Mouse (Mus musculus) lung, embryonic 16.5 days (tissue): ENCODE data around the gene Ubxn11. TPM values are rescaled to one million over a fixed set of nuclear protein-coding genes. Genes with fewer than 3 reads are reported as not detected.
"Not testable (repeated sequence)": the region's sequence is repeated elsewhere in the genome, so short reads cannot be mapped to it uniquely, and the experiment has no call there.

Source experiments
- ATAC-seq: fragments of 200-750 bp; cut with Nextera tagmentation; 2 replicates; pipeline ENCODE4 v1.8.0; 2017; ENCODE audit warnings: low read depth, mild to moderate bottlenecking, moderate library complexity
- H3K27ac ChIP-seq: fragments of 300-500 bp; sonication (generic); 2 replicates; pipeline ENCODE4 v1.5.1; 2014; ENCODE audit warnings: mild to moderate bottlenecking, control low read depth, low read length
- H3K27me3 ChIP-seq: fragments of 300-500 bp; sonication (generic); 2 replicates; pipeline ENCODE4 v1.6.1; 2014; ENCODE audit warnings: low read depth, low read length, mixed read lengths; ENCODE audit not compliant: control insufficient read depth, insufficient read depth
- H3K36me3 ChIP-seq: fragments of 300-500 bp; sonication (generic); 2 replicates; pipeline ENCODE4 v1.6.1; 2014; ENCODE audit warnings: low read length; ENCODE audit not compliant: control insufficient read depth, insufficient read depth
- H3K4me1 ChIP-seq: fragments of 300-500 bp; sonication (generic); replicated peaks from 2 replicates; pipeline ENCODE4 v1.6.1; 2014; ENCODE audit warnings: low read length, mixed read lengths; ENCODE audit not compliant: control insufficient read depth, insufficient read depth
- H3K4me2 ChIP-seq: fragments of 300-500 bp; sonication (generic); 2 replicates; pipeline ENCODE4 v1.6.1; 2014; ENCODE audit warnings: low read depth, low read length, control low read depth
- H3K4me3 ChIP-seq: fragments of 300-500 bp; sonication (generic); 2 replicates; pipeline ENCODE4 v1.5.1; 2014; ENCODE audit warnings: mild to moderate bottlenecking, low read length, control low read depth
- H3K9ac ChIP-seq: fragments of 300-500 bp; sonication (generic); 2 replicates; pipeline ENCODE4 v1.6.1; 2014; ENCODE audit warnings: low read length, control low read depth
- H3K9me3 ChIP-seq: fragments of 300-500 bp; sonication (generic); 2 replicates; pipeline ENCODE4 v1.6.1; 2016; ENCODE audit warnings: low read length; ENCODE audit not compliant: control insufficient read depth
- WGBS: fragments of 180-500 bp; shearing (Covaris S2); extraction: QIAGEN DNeasy Blood & Tissue Kit; methylation state at CpG from one replicate; pipeline ENCODE4 v1.1.7; 2014; 5-methylcytosine and 5-hydroxymethylcytosine counted together
- polyA plus RNA-seq: library from polyadenylated mRNA; unstranded; fragments of >200 nt; fragmentation: Nextera tagmentation; extraction: Ambion mirVana; gene quantifications from 2 replicates; pipeline ENCODE4 v1.2.1, GENCODE M21; 2015

Gene Ubxn11
- polyA plus RNA-seq, 1 experiment from 2014 or later: 14.9 TPM

GRCm38 (mm10) chr4:134152112-134152511 is 49.7 kb downstream of the Ubxn11 start:
- Histone ChIP-seq H3K27me3 (no peaks in the 10 kb centered on the region), H3K9me3 (no peaks in the 10 kb centered on the region), H3K36me3 (peaks cover 18% of the 10 kb centered on the region), H3K4me3 (no peak overlapping the region), H3K4me1 (no peaks in the 10 kb centered on the region), H3K9ac (no peak overlapping the region), H3K4me2 (no peak overlapping the region), H3K27ac (no peak overlapping the region)
- no peak for ATAC-seq
- WGBS: 87% methylated on average over 3 of the region's 3 CpGs

DNA sequence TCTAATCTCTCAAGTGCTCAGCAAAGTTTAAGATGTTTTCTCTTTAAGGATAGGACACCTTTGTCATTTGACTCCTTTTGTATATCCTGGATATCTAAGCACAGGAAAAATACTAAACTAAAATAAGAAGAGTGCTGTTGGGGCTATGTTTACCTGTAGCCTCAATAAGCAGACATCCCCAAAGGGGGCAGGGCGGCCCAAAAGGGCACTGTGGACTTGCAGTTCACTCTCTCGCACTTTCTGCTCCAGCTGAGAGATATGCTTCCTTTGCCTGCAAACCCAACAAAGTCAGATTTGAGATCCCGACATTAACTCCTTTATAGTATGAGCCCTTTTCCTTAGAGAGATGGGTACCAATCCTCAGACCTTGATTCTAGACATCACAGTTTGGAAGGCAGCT is 51.3 kb downstream of the Ubxn11 start:
- H3K4me1 ChIP-seq: no peaks in the 10 kb centered on the region; the same call in 1 of the 2 replicates
- no peak overlapping the region for H3K27ac ChIP-seq
- peaks cover 15% of the 10 kb centered on the region for H3K36me3 ChIP-seq
- no peaks in the 10 kb centered on the region for H3K9me3 ChIP-seq
- H3K9ac ChIP-seq: no peak overlapping the region
- no peak overlapping the region for H3K4me3 ChIP-seq
- H3K4me2 ChIP-seq: no peak overlapping the region
- WGBS: 89% methylated on average over 3 of the region's 3 CpGs
- H3K27me3 ChIP-seq: no peaks in the 10 kb centered on the region
- no peak for ATAC-seq

GRCm38 (mm10) chr4:134154354-134154753 is 52.0 kb downstream of the Ubxn11 start:
- no peak overlapping the region for H3K27ac ChIP-seq

DNA sequence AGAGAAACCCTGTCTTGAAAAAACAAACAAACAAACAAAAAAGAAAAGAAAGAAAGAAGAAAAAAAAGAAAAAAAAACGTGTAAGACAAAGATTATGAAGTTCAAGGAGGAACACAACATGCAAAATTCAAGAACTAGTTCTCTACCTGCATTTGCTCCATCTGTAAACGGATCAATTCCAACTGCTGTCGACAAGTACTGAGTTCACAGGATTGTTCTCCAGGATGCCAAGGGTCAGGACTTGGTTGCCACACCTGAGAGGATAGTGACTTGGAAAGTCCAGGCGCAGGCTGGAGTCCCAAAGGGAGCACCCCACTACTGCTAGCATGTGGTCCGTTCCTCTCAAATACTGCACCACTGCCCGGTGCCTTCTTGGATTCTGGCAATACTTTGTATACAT is 53.2 kb downstream of the Ubxn11 start:
- no peak overlapping the region for H3K4me3 ChIP-seq
- H3K4me1 ChIP-seq: no peaks in the 10 kb centered on the region; the same call in 1 of the 2 replicates
- H3K4me2 ChIP-seq: no peak overlapping the region
- H3K27me3 ChIP-seq: no peaks in the 10 kb centered on the region
- 87% methylated on average over 6 of the region's 6 CpGs for WGBS
- no peak overlapping the region for H3K9ac ChIP-seq
- H3K36me3 ChIP-seq: peaks cover 9% of the 10 kb centered on the region
- no peak overlapping the region for H3K27ac ChIP-seq
- no peak for ATAC-seq
- H3K9me3 ChIP-seq: no peaks in the 10 kb centered on the region

More at GRCm38 (mm10) chr4:134154354-134154753, 52.0 kb downstream of the Ubxn11 start:
- Histone ChIP-seq H3K9me3 (no peaks in the 10 kb centered on the region), H3K9ac (no peak overlapping the region), H3K4me1 (no peaks in the 10 kb centered on the region; the same call in 1 of the 2 replicates), H3K4me2 (no peak overlapping the region), H3K4me3 (no peak overlapping the region), H3K36me3 (peaks cover 12% of the 10 kb centered on the region), H3K27me3 (no peaks in the 10 kb centered on the region)
- no peak for ATAC-seq
- 94% methylated on average over 3 of the region's 3 CpGs for WGBS

- Histone ChIP-seq H3K9ac (no peak overlapping the region), H3K27ac (no peak overlapping the region), H3K4me2 (no peak overlapping the region), H3K36me3 (peaks cover 6% of the 10 kb centered on the region), H3K4me3 (no peak overlapping the region), H3K9me3 (no peaks in the 10 kb centered on the region), H3K27me3 (no peaks in the 10 kb centered on the region), H3K4me1 (no peaks in the 10 kb centered on the region; the same call in 1 of the 2 replicates)
- WGBS: 79% methylated on average over 10 of the region's 10 CpGs
- no peak for ATAC-seq
Measured at GRCm38 (mm10) chr4:134155961-134156465, 53.6 kb downstream of the Ubxn11 start.

- no peak overlapping the region for H3K4me3 ChIP-seq
- WGBS: 44% methylated on average over 8 of the region's 8 CpGs
- no peak overlapping the region for H3K9ac ChIP-seq
- H3K27me3 ChIP-seq: no peaks in the 10 kb centered on the region
- H3K4me2 ChIP-seq: no peak overlapping the region
- no peaks in the 10 kb centered on the region; the same call in 1 of the 2 replicates for H3K4me1 ChIP-seq
- peak; percentile 59; the same call in 1 of the 2 replicates for ATAC-seq
- no peaks in the 10 kb centered on the region for H3K9me3 ChIP-seq
- H3K27ac ChIP-seq: no peak overlapping the region
- 0 out of 2 replicates have a peak, but pooled peaks cover 2% of the 10 kb centered on the region for H3K36me3 ChIP-seq
Measured at GRCm38 (mm10) chr4:134156744-134157143, 54.4 kb downstream of the Ubxn11 start.

DNA sequence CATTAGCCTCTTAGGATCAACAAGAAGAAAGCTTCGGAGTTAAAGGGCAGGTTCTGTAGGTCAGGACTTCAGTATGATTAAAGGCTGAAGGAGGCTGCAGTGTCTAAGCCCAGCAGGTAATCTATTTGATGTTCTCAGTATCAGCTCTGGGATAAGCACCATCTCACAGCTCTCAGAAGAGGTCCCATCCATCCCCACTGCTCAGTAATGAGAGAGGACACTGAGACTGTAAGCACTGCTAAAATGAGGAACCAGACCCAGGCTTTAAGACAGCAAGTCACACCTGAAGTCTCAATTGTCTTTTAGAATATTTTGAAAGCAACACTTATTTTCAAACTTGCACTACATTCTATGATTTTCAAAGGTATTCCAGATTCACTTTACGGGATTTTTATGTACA is 55.2 kb downstream of the Ubxn11 start:
- no peaks in the 10 kb centered on the region; the same call in 1 of the 2 replicates for H3K4me1 ChIP-seq
- no peak overlapping the region for H3K4me2 ChIP-seq
- WGBS: 75% methylated on average over 2 of the region's 2 CpGs
- no peak for ATAC-seq
- H3K27ac ChIP-seq: no peak overlapping the region
- no peak overlapping the region for H3K9ac ChIP-seq
- H3K27me3 ChIP-seq: no peaks in the 10 kb centered on the region
- H3K9me3 ChIP-seq: no peaks in the 10 kb centered on the region
- H3K4me3 ChIP-seq: no peak overlapping the region
- no peaks in the 10 kb centered on the region for H3K36me3 ChIP-seq

- Histone ChIP-seq H3K4me2 (no peak overlapping the region), H3K27me3 (no peaks in the 10 kb centered on the region), H3K27ac (no peak overlapping the region), H3K4me1 (no peaks in the 10 kb centered on the region; the same call in 1 of the 2 replicates), H3K36me3 (no peaks in the 10 kb centered on the region), H3K9ac (no peak overlapping the region), H3K9me3 (no peaks in the 10 kb centered on the region), H3K4me3 (no peak overlapping the region)
- 82% methylated on average over 6 of the region's 6 CpGs for WGBS
- no peak for ATAC-seq
Measured at GRCm38 (mm10) chr4:134158774-134159173, 56.4 kb downstream of the Ubxn11 start.

GRCm38 (mm10) chr4:134160071-134160470 is 57.7 kb downstream of the Ubxn11 start:
- peak overlapping the region; percentile 58 for H3K4me3 ChIP-seq
- H3K4me2 ChIP-seq: peak overlapping the region; percentile 42
- 17% methylated on average over 20 of the region's 30 CpGs for WGBS
- not testable (repeated sequence) for H3K9me3 ChIP-seq, ATAC-seq, H3K36me3 ChIP-seq, H3K4me1 ChIP-seq, H3K27me3 ChIP-seq
- H3K9ac ChIP-seq: peak overlapping the region; percentile 63
- H3K27ac ChIP-seq: peak overlapping the region; percentile 39; the same call in 1 of the 2 replicates
